Mouse (Mus musculus): Measurements from ENCODE around the gene Vmn1r231. TPM values are rescaled to one million over a fixed set of nuclear protein-coding genes. Genes with fewer than 3 reads are reported as not detected.

Vmn1r231 gene
- total RNA-seq (2021) = not detected

GRCm38 (mm10) chr17:20904991-20905390 is at the start of gene Vmn1r231:
Gene Vmn1r231 (minus strand): TSS chr17:20905091.
- intact Hi-C loops (cut with DNase I) = no loop called here
- no peak for DNase-seq

- DNase-seq = no peak
- intact Hi-C loops (cut with DNase I) = loop anchor here (1.0 to 10.0 kb wide), 3 partner anchors 64 to 618 kb away; partner anchors contain the start of genes Zfp52 and Zfp948
Measured at GRCm38 (mm10) chr17:20946636-20947035, 41.7 kb upstream of the Vmn1r231 start.

- DNase-seq = peak in 1 of 2 experiments; percentile 16
- intact Hi-C loops (cut with DNase I) = loop anchor here (1.0 to 10.0 kb wide), 3 partner anchors 64 to 619 kb away; partner anchors contain the start of genes Zfp52 and Zfp948
Measured at GRCm38 (mm10) chr17:20946026-20946565, 41.2 kb upstream of the Vmn1r231 start.

GRCm38 (mm10) chr17:20944985-20945891 is 40.3 kb upstream of the Vmn1r231 start, which contains the start of gene Ppp2r1a:
Gene Ppp2r1a (plus strand): TSS chr17:20945311.
- intact Hi-C loops (cut with DNase I) = loop anchor here (10.0 kb wide), 2 partner anchors 590 to 620 kb away; partner anchors contain the start of genes Zfp52 and Zfp948
- DNase-seq = peak; percentile 99

- DNase-seq = no peak
- intact Hi-C loops (cut with DNase I) = loop anchor here (10.0 kb wide), 2 partner anchors 591 to 621 kb away; partner anchors contain the start of genes Zfp52 and Zfp948
Measured at GRCm38 (mm10) chr17:20944226-20944625, 39.3 kb upstream of the Vmn1r231 start.

GRCm38 (mm10) chr17:20919614-20920013 is 14.7 kb upstream of the Vmn1r231 start, which contains the start of gene Vmn1r232:
Gene Vmn1r232 (minus strand): TSS chr17:20919714.
- intact Hi-C loops (cut with DNase I) = no loop called here
- DNase-seq = no peak

- DNase-seq = no peak
- intact Hi-C loops (cut with DNase I) = no loop called here
Measured at GRCm38 (mm10) chr17:20840144-20840543, 64.7 kb downstream of the Vmn1r231 start, which contains the start of gene Vmn1r230. Gene Vmn1r230 (plus strand): TSS chr17:20840444.

Other genes starting within 250 kb of the Vmn1r231 start
- not detected for gene Vmn1r226, start 222.2 kb downstream of the Vmn1r231 start, total RNA-seq (2021)
- not detected for gene Vmn1r227, start 175.2 kb downstream of the Vmn1r231 start, total RNA-seq (2021)
- gene Vmn1r228, start 118.9 kb downstream of the Vmn1r231 start, total RNA-seq (2021) = not detected
- gene Vmn1r229, start 93.5 kb downstream of the Vmn1r231 start, total RNA-seq (2021) = not detected
- not detected for gene Vmn1r230, start 64.6 kb downstream of the Vmn1r231 start, total RNA-seq (2021)
- not detected for gene Vmn1r232, start 14.6 kb upstream of the Vmn1r231 start, total RNA-seq (2021)
- 100 to 1,000 TPM; 177 to 199 TPM for gene Ppp2r1a, start 40.2 kb upstream of the Vmn1r231 start, total RNA-seq (2021)
- gene Vmn1r233, start 91.4 kb upstream of the Vmn1r231 start, total RNA-seq (2021) = not detected
- gene Zfp160, start 103.8 kb upstream of the Vmn1r231 start, total RNA-seq (2021) = 10 to 100 TPM in 1 of 2 experiments, 1 to 10 TPM in 1; 8.0 to 10.9 TPM

Data from heart, postnatal 36 days (tissue).